Mouse (Mus musculus) layer of hippocampus, adult 18-20 months (tissue): Measurements from ENCODE around the gene Pkdrej. TPM values are rescaled to one million over a fixed set of nuclear protein-coding genes. Genes with fewer than 3 reads are reported as not detected.
A peak's percentile ranks its signal among the peaks of the same experiment; 100 is the strongest.
"Not testable (repeated sequence)": the region's sequence is repeated elsewhere in the genome, so short reads cannot be mapped to it uniquely, and the experiment has no call there.

ENCODE experiments used
- DNase-seq, 2 experiments: peaks; one replicate each; pipeline ENCODE4 v3.0.0; 2022; ENCODE audit warnings: low spot score in 2 of 2
- long read RNA-seq: library from polyadenylated mRNA; stranded (forward); transcript quantifications from one replicate; pipeline ENCODE4 v2.0.0, GENCODE M21; 2021
- total RNA-seq, 2 experiments: library from RNA; stranded (reverse); gene quantifications; 2 replicates each; pipeline ENCODE4 v1.2.3; 2021

Pkdrej gene
- under 1 TPM; 0.62 to 0.63 TPM for total RNA-seq
- long read RNA-seq = 0 reads

- no peak for DNase-seq
Observed at GRCm38 (mm10) chr15:85821203-85822010, at the start of gene Pkdrej. Gene Pkdrej, minus strand, starts transcription at chr15:85821734.

GRCm38 (mm10) chr15:85867696-85868095 is 46.2 kb upstream of the Pkdrej start:
- peak; percentile 67 to 88 for DNase-seq

- not testable (repeated sequence) for DNase-seq
Observed at GRCm38 (mm10) chr15:85865913-85866312, 44.4 kb upstream of the Pkdrej start.

GRCm38 (mm10) chr15:85859490-85860031 is 38.0 kb upstream of the Pkdrej start, which contains the start of gene Gtse1:
Gene Gtse1, plus strand, starts transcription at chr15:85859745.
- peak; percentile 94 to 97 for DNase-seq

- no peak for DNase-seq
Observed at GRCm38 (mm10) chr15:85858980-85859489, 37.5 kb upstream of the Pkdrej start.

- DNase-seq = no peak
Observed at GRCm38 (mm10) chr15:85851656-85852392, 30.3 kb upstream of the Pkdrej start.

- DNase-seq = no peak
Observed at GRCm38 (mm10) chr15:85845071-85845470, 23.5 kb upstream of the Pkdrej start.

- no peak for DNase-seq
Observed at GRCm38 (mm10) chr15:85841796-85842360, 20.3 kb upstream of the Pkdrej start.

- DNase-seq = no peak
Observed at GRCm38 (mm10) chr15:85840983-85841382, 19.4 kb upstream of the Pkdrej start.

GRCm38 (mm10) chr15:85836887-85837286 is 15.4 kb upstream of the Pkdrej start:
- DNase-seq = no peak

GRCm38 (mm10) chr15:85835335-85835734 is 13.8 kb upstream of the Pkdrej start:
- DNase-seq = no peak

GRCm38 (mm10) chr15:85832599-85832998 is 11.1 kb upstream of the Pkdrej start:
- DNase-seq = no peak

- DNase-seq = peak; percentile 71 to 92
Observed at GRCm38 (mm10) chr15:85831954-85832590, 10.5 kb upstream of the Pkdrej start, which contains the start of gene Ttc38. Gene Ttc38, plus strand, starts transcription at chr15:85832306.

GRCm38 (mm10) chr15:85829470-85829869 is 7.9 kb upstream of the Pkdrej start:
- DNase-seq = no peak

- no peak for DNase-seq
Observed at GRCm38 (mm10) chr15:85828071-85828470, 6.5 kb upstream of the Pkdrej start.

GRCm38 (mm10) chr15:85826676-85827075 is 5.1 kb upstream of the Pkdrej start:
- no peak for DNase-seq

- no peak for DNase-seq
Observed at GRCm38 (mm10) chr15:85822011-85822359, 451 bp upstream of the Pkdrej start.

- no peak for DNase-seq
Observed at GRCm38 (mm10) chr15:85813428-85813827, 8.1 kb downstream of the Pkdrej start.

GRCm38 (mm10) chr15:85811535-85812277 is 9.8 kb downstream of the Pkdrej start, which contains the start of gene Cdpf1:
Gene Cdpf1, minus strand, starts transcription at chr15:85811697.
- DNase-seq = peak; percentile 98 to 99
